Mouse (Mus musculus) ovary, postnatal 14 days (tissue): ENCODE results near the gene Slc47a2.

ENCODE experiments used
- DNase-seq: peaks from one replicate; pipeline ENCODE4 v3.0.0; 2022; ENCODE audit warnings: low spot score

Slc47a2 gene

DNA sequence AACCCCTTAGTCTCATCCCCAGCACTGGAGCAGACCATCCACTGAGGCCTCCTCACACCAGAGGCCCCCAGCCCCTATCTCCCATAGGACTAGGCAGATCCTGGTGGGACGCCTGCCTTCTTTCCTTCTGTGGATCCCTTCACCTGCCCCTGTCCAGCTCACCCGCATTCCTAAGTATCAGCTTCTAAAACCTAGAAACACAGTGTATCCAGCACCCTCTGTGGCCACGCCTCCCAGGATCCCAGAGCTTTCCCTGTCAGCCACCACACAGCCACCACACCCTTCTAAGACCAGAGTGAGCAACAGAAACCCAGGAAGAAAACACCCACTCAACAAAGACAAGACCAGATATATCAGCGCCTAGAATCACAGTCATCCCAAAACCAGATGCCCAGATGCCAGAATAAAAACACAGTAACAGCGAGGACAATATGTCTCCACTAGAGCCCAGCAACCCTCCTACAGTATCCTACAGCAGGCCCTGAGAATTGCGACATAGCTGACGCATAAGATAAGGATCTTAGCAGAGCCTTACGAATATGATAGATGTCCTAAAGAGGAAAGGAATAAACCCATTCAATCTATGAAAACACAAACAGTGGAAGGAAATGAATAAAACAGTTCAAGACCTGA is 64.1 kb downstream of the Slc47a2 start:
- no peak for DNase-seq

GRCm38 (mm10) chr11:61277937-61278336 is 64.7 kb downstream of the Slc47a2 start:
- DNase-seq: no peak

- no peak for DNase-seq
Measured at GRCm38 (mm10) chr11:61276482-61276881, 66.2 kb downstream of the Slc47a2 start.

DNA sequence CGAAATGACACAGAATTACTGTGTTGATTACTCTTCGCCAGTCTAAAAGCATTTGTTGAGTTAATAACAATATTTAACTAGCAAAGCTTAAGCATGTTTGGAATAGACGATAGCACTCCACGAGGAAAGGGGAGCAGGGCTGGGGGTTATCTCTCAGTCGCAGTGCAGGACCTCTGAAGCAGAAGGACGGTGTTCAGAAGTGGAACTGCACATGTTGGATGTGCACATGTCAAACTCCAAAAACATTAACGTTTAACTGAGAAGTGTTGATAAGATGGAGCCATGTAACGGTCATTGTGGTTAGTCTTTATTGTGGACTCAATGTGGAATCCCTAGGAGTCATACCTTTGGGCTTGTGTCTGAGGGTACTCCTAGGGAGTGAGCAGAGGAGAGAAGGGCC is 67.6 kb downstream of the Slc47a2 start:
- DNase-seq: no peak

- DNase-seq: no peak
Measured at GRCm38 (mm10) chr11:61274421-61274820, 68.2 kb downstream of the Slc47a2 start.

DNA sequence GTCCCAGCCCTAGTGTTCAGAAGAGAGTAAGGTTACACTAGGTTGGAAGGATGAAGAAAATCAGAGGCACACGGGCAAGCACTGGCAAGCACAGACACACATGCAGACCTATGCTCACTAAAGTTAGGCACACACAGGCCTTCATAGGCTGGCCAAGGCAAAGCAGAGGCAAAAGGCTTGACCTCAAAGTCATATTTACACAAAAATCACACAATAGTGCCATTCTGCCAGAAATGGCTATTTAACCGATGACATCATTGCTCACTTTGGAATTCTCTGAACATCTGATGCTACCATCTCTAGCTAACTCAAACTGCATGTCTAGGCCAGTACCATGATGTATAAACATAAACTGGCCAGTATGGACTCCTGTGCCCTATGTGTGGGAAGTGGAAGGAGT is 68.7 kb downstream of the Slc47a2 start:
- DNase-seq: no peak

DNA sequence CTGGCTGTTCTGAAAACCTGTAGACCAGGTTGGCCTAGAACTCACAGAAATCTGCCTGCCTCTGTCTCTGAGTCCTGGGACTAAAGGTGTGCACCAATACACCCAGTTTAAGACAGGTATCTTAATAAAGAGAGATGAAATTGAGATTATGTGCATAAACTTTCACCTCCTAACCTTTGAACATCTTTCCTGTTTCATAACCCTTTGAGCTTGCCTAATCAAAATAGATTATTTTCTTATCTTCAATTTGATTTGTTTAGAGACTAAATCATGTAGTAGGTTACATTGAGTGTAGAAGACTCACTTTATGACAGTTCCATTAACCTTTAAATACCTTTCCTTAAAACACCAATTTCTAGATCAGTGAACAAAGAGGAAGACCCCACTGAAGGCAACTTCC is 71.0 kb downstream of the Slc47a2 start:
- no peak for DNase-seq

DNA sequence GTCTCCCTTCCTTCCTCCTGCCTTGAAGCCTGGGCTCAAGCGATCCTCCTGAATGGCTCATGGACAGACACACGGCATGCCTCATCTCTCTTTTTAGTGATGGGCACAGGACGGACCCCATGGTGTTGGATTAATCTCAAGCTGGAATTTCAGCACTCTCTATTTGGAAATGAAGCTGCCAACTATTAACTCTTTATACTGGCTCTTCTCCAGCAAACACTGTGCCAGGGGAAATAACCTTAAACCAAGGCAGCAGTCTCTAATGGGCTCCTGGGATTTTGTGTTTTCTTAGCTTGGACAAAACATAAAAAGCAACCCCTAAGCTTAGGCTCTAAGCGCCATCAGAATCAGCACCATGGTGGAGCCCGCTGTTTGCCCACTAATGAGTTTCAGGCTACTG is 72.3 kb downstream of the Slc47a2 start:
- DNase-seq: no peak

- DNase-seq: no peak
Measured at GRCm38 (mm10) chr11:61268626-61269349, 73.9 kb downstream of the Slc47a2 start.

GRCm38 (mm10) chr11:61266551-61267533 is 75.8 kb downstream of the Slc47a2 start, which contains the start of gene Aldh3a2:
Aldh3a2 (minus strand) TSS chr11:61267464.
- peak; percentile 89 for DNase-seq

GRCm38 (mm10) chr11:61263841-61264240 is 78.8 kb downstream of the Slc47a2 start:
- DNase-seq: no peak

DNA sequence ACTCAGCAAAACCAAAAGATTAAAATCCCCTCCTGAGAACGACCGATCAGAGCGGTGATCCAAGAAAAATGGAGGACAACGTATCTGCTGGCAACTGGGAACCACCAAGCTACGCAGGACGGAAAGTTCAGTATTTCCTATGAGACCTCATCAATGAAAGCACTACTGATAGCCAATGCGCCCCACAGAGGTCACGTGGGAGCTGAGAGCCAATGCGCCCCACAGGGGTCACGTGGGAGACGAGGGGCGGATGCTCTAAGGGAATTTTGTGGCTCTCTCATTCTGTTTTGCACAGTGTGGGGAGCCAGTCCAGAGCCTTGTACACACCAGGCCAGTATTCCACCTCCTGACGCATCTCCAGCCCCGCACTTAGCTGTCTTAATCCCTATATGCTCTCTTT is 80.1 kb downstream of the Slc47a2 start:
- DNase-seq: no peak

DNA sequence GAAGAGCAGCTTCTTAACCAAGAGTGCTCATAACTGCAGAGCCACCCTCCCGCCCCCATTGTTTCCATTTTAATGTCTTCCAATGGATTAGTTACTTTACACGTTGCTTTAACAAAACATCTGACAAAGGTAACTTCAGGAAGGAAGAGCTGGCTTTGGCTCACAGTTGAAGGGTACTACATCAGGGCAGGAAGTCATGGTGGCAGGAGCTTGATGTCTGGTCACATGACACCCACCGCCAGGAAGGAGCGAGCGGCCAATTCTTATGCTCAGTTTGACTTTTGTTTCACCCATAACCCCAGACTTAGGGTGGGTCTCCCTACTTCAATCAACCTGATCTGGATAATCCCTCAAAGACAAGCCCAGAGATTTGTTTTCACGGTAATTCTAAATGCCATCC is 83.6 kb downstream of the Slc47a2 start:
- DNase-seq: no peak

DNA sequence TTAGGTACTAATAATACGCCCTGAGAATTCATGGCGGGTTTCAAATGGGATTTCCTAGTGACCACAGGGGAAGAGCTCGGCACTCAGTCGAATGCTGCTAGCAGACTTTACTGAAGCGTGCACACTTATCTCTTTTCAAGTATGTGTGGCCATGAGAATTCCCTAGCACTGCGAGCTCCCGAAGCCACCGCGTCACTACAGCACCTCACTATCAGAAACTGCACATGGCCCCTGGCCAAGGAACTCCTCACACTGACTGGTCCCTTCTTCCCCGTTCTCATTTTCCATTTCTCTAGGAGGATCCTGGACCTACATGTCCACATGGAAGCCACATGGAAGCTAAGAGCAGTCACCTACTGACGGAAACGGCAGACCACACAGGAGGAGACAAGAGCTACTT is 89.9 kb downstream of the Slc47a2 start:
- no peak for DNase-seq

- no peak for DNase-seq
Measured at GRCm38 (mm10) chr11:61251741-61252140, 90.9 kb downstream of the Slc47a2 start.
